10 mouse cellular contexts compared by ENCODE assay signal in genomic region chr11:97570493-97571137, GRCm38 (mm10). TPM values are rescaled to one million over a fixed set of nuclear protein-coding genes. Genes with fewer than 3 reads are reported as not detected.
DNase-seq lines count a peak whose midpoint lies in the region; ATAC-seq and TF ChIP-seq lines count a peak whose summit lies in the region.
"Had no signal": no experiment of that assay in that cellular context is flagged by ENCODE, and none has a peak within 500 bp of the region (broad histone marks: within the 10 kb centered on the region; RNA-seq: fewer than 3 reads in every experiment).

No protein-coding gene starts in this region.

- H3K4me2 ChIP-seq in hindbrain, postnatal 0 days (ENCODE audit: low read depth, low read length), result peak overlapping the region; percentile 79
- no peak overlapping the region for H3K4me2 ChIP-seq in liver, embryonic 11.5 days
- H3K4me2 ChIP-seq: lung, embryonic 15.5 days had no signal

- no peaks in the 10 kb centered on the region for H3K9me3 ChIP-seq in MEL (replicated peaks; ENCODE audit: insufficient read depth, low read length)
- no peaks in the 10 kb centered on the region for H3K9me3 ChIP-seq in hindbrain, postnatal 0 days (ENCODE audit: low read length)
- no peaks in the 10 kb centered on the region for H3K9me3 ChIP-seq in liver, embryonic 11.5 days (ENCODE audit: control insufficient read depth, low read length)
- H3K9me3 ChIP-seq: lung, embryonic 15.5 days had no signal

- H3K36me3 ChIP-seq in MEL (ENCODE audit: control insufficient read depth in 1 of 2, insufficient read depth in 2 of 2, low read length in 2 of 2), result no peaks in the 10 kb centered on the region
- no peaks in the 10 kb centered on the region for H3K36me3 ChIP-seq in hindbrain, postnatal 0 days (ENCODE audit: insufficient read depth, low read length)
- no peaks in the 10 kb centered on the region for H3K36me3 ChIP-seq in liver, embryonic 11.5 days (ENCODE audit: control insufficient read depth, insufficient read depth, low read length)
- H3K36me3 ChIP-seq: lung, embryonic 15.5 days had no signal

- no peaks in the 10 kb centered on the region for H3K4me1 ChIP-seq in MEL (ENCODE audit: control insufficient read depth in 1 of 2, insufficient read depth in 2 of 2, low read length in 2 of 2)
- H3K4me1 ChIP-seq in hindbrain, postnatal 0 days (ENCODE audit: insufficient read depth, low read length), result peaks cover 54% of the 10 kb centered on the region
- peaks cover 20% of the 10 kb centered on the region for H3K4me1 ChIP-seq in liver, embryonic 11.5 days (replicated peaks; ENCODE audit: control insufficient read depth, insufficient read depth, low read length)

- no peak for DNase-seq in layer of hippocampus, adult 2 months (ENCODE audit: low spot score in 2 of 2)
- DNase-seq in layer of hippocampus, adult 11-12 months (ENCODE audit: low spot score), result no peak
- DNase-seq in MEL (ENCODE audit: low read depth, low spot score), result peak; percentile 35
- peak; percentile 88 for DNase-seq in cerebellum, adult 8-10 months
- peak; percentile 68 for DNase-seq in hindbrain, postnatal 0 days (ENCODE audit: low spot score)
- no peak for DNase-seq in liver, embryonic 11.5 days (ENCODE audit: low spot score)
- no peak for DNase-seq in spleen, postnatal 4 days (ENCODE audit: low spot score in 2 of 2)

- TF ChIP-seq CTCF in layer of hippocampus, adult 2 months (conservative IDR thresholded peaks at IDR 0.05), result no peak
- no peak for TF ChIP-seq CTCF in MEL (IDR thresholded peaks at IDR 0.05 in 2 of 3, conservative IDR thresholded peaks at IDR 0.05 in 1 of 3; ENCODE audit: control insufficient read depth in 1 of 3, insufficient read depth in 1 of 3, low read depth in 2 of 3, low read length in 3 of 3, poor library complexity in 1 of 3, severe bottlenecking in 1 of 3)
- no peak for TF ChIP-seq CTCF in hindbrain, postnatal 0 days (IDR thresholded peaks at IDR 0.05; ENCODE audit: low read depth)

- TF ChIP-seq RAD21 in MEL (IDR thresholded peaks at IDR 0.05; ENCODE audit: low read depth, low read length), result no peak

- peak overlapping the region; percentile 59 for H3K4me3 ChIP-seq in layer of hippocampus, adult 2 months
- no peak overlapping the region for H3K4me3 ChIP-seq in MEL (ENCODE audit: control insufficient read depth in 1 of 2, insufficient read depth in 1 of 2, low read depth in 2 of 2, low read length in 2 of 2)
- H3K4me3 ChIP-seq in hindbrain, postnatal 0 days (ENCODE audit: low read length), result peak overlapping the region; percentile 72; the same call in 1 of the 2 replicates
- H3K4me3 ChIP-seq in liver, embryonic 11.5 days (ENCODE audit: low read depth, low read length), result no peak overlapping the region
- H3K4me3 ChIP-seq: erythroblast, embryonic 14.5 days; lung, embryonic 15.5 days had no signal

- H3K79me2 ChIP-seq in MEL (ENCODE audit: control insufficient read depth, insufficient read depth, low read length, poor library complexity), result no peaks in the 10 kb centered on the region; the same call in 1 of the 2 replicates

- H3K27me3 ChIP-seq in MEL (ENCODE audit: control insufficient read depth in 1 of 2, insufficient read depth in 2 of 2, low read length in 2 of 2), result peaks cover 8 to 21% of the 10 kb centered on the region in 2 experiments; a peak in 3 of 4 replicates
- H3K27me3 ChIP-seq in hindbrain, postnatal 0 days (ENCODE audit: insufficient read depth, low read length), result no peaks in the 10 kb centered on the region
- H3K27me3 ChIP-seq in liver, embryonic 11.5 days (replicated peaks; ENCODE audit: control insufficient read depth, insufficient read depth, low read length), result peaks cover 95% of the 10 kb centered on the region

- no peak for TF ChIP-seq POLR2A in MEL (IDR thresholded peaks at IDR 0.05; ENCODE audit: control insufficient read depth in 1 of 2, insufficient read depth in 1 of 2, low read depth in 1 of 2, low read length in 2 of 2, poor library complexity in 1 of 2)

- WGBS in hindbrain, postnatal 0 days, result 12% methylated on average over 8 of the region's 8 CpGs
- WGBS in liver, embryonic 11.5 days, result 18% methylated on average over 8 of the region's 8 CpGs

- ATAC-seq in hindbrain, postnatal 0 days, result no peak
- ATAC-seq in liver, embryonic 11.5 days (replicated peaks; ENCODE audit: low FRiP score), result no peak
- ATAC-seq in monocyte, adult 5-6 weeks (replicated peaks; ENCODE audit: insufficient number of reproducible peaks, low FRiP score, low TSS enrichment, poor library complexity, severe bottlenecking), result no peak

- peak overlapping the region; percentile 97 for H3K27ac ChIP-seq in layer of hippocampus, adult 2 months
- no peak overlapping the region for H3K27ac ChIP-seq in MEL (ENCODE audit: control insufficient read depth, low read depth, low read length)
- H3K27ac ChIP-seq in hindbrain, postnatal 0 days, result peak overlapping the region; percentile 96
- no peak overlapping the region for H3K27ac ChIP-seq in liver, embryonic 11.5 days (ENCODE audit: low read depth, low read length)
- H3K27ac ChIP-seq: lung, embryonic 15.5 days had no signal

- no peak for TF ChIP-seq EP300 in MEL (IDR thresholded peaks at IDR 0.05; ENCODE audit: low read depth in 1 of 2, low read length in 2 of 2)

- H3K9ac ChIP-seq in MEL (ENCODE audit: control insufficient read depth, low read depth, low read length, poor library complexity, severe bottlenecking), result no peak overlapping the region
- peak overlapping the region; percentile 22; the same call in 1 of the 2 replicates for H3K9ac ChIP-seq in hindbrain, postnatal 0 days (replicated peaks; ENCODE audit: low read length)
- H3K9ac ChIP-seq in liver, embryonic 11.5 days (ENCODE audit: low read depth, low read length), result no peak overlapping the region
- H3K9ac ChIP-seq: lung, embryonic 15.5 days had no signal

TF ChIP-seq in MEL, 35 proteins besides CTCF, POLR2A, EP300 and RAD21:
- no peak for TF ChIP-seq NRF1 (IDR thresholded peaks at IDR 0.05; ENCODE audit: insufficient read depth, low read depth, low read length, poor library complexity, severe bottlenecking)
- TF ChIP-seq ZC3H11A (IDR thresholded peaks at IDR 0.05; ENCODE audit: low read depth, low read length), result no peak
- no peak for TF ChIP-seq CHD1 (IDR thresholded peaks at IDR 0.05; ENCODE audit: low read depth, low read length)
- TF ChIP-seq E2F4 (IDR thresholded peaks at IDR 0.05; ENCODE audit: borderline replicate concordance, low read depth, low read length), result no peak

RNA-seq across cellular contexts. Expression of gene Srcin1, which starts 5.4 kb away (rescaled TPM):
- 100 to 1,000 TPM; 226 to 232 TPM for total RNA-seq in layer of hippocampus, adult 2 months (2021)
- total RNA-seq in MEL (2012; rRNA removed), result 0.03 and 0.04 TPM in 2 replicates
- under 1 TPM in 1 of 2 experiments, not detected in 1; 0.10 TPM for polyA plus RNA-seq in MEL (2012; ENCODE audit: insufficient read depth in 1 of 2, insufficient read length in 2 of 2, low read depth in 1 of 2, low replicate concordance in 2 of 2, missing spikeins in 1 of 2)
- total RNA-seq in hindbrain, postnatal 0 days (2014; rRNA removed), result 104 and 141 TPM in 2 replicates
- 14.3 and 14.7 TPM in 2 replicates for polyA plus RNA-seq in hindbrain, postnatal 0 days (2015; fragmentation: Nextera tagmentation; extraction: Ambion mirVana)
- polyA plus RNA-seq in liver, embryonic 11.5 days (2014; fragmentation: Nextera tagmentation; extraction: Ambion mirVana), result 0.13 and 0.14 TPM in 2 replicates
- total RNA-seq in monocyte, adult 5-6 weeks (2017), result 0.10 to 0.58 TPM (median 0.21 TPM) in 3 replicates
- polyA plus RNA-seq: erythroblast, embryonic 14.5 days had no signal

RNA-seq across cellular contexts. Expression of gene Epop, which starts 58.9 kb away (rescaled TPM):
- 10 to 100 TPM; 34.1 to 35.1 TPM for total RNA-seq in layer of hippocampus, adult 2 months (2021)
- total RNA-seq in MEL (2012; rRNA removed), result not detected in 2 replicates
- not detected for polyA plus RNA-seq in MEL (2012; ENCODE audit: insufficient read depth in 1 of 2, insufficient read length in 2 of 2, low read depth in 1 of 2, low replicate concordance in 2 of 2, missing spikeins in 1 of 2)
- total RNA-seq in hindbrain, postnatal 0 days (2014; rRNA removed), result 11.0 and 12.0 TPM in 2 replicates
- 2.3 and 2.4 TPM in 2 replicates for polyA plus RNA-seq in hindbrain, postnatal 0 days (2015; fragmentation: Nextera tagmentation; extraction: Ambion mirVana)
- 4.1 and 4.8 TPM in 2 replicates for polyA plus RNA-seq in liver, embryonic 11.5 days (2014; fragmentation: Nextera tagmentation; extraction: Ambion mirVana)
- total RNA-seq in monocyte, adult 5-6 weeks (2017), result 0.75 to 1.8 TPM (median 0.95 TPM) in 3 replicates

Comparison
In these comparisons a context has a peak if more than half of its experiments do, and no peak if none do; other contexts are left out.
1. DNase-seq: peak in MEL (single experiment), cerebellum, adult 8-10 months (single experiment) and hindbrain, postnatal 0 days (single experiment); none in layer of hippocampus, adult 2 months (0 of 2), layer of hippocampus, adult 11-12 months (single experiment), liver, embryonic 11.5 days (single experiment) and spleen, postnatal 4 days (0 of 2).
2. H3K27ac ChIP-seq: peak in layer of hippocampus, adult 2 months (single experiment) and hindbrain, postnatal 0 days (single experiment); none in MEL (single experiment) and liver, embryonic 11.5 days (single experiment).
3. H3K4me3 ChIP-seq: peak in layer of hippocampus, adult 2 months (single experiment) and hindbrain, postnatal 0 days (single experiment); none in MEL (0 of 2) and liver, embryonic 11.5 days (single experiment).
4. RNA of gene Srcin1, which starts 5.4 kb away (total RNA-seq): 226 to 232 TPM in layer of hippocampus, adult 2 months and 104 to 141 TPM in hindbrain, postnatal 0 days; 0.10 to 0.58 TPM in monocyte, adult 5-6 weeks and 0.03 to 0.04 TPM in MEL; every median in the first group is over 10 times any median in the second.